In the genomic region with DNA sequence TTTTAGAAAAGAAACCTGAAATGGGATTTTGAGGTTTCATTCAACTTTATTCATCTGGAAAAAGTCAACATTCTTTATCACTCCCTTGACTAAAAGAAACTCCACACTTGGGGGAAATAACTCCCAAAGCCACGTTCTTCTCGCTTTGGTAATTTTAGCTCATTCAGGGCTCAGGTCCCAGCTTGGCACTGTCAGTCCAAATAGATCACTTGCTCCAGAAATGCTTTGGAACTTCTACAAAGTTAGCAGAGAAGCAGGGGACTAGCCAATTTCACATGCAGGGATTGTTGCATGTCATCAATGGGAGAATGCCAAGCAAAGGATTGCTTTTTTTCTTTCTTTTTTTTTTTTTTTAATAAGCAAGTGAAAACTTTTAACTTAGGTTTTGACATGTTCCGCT, we compare ENCODE assay signal across 17 mouse cellular contexts. TPM values are rescaled to one million over a fixed set of nuclear protein-coding genes. Genes with fewer than 3 reads are reported as not detected.
DNase-seq lines count a peak whose midpoint lies in the region; ATAC-seq and TF ChIP-seq lines count a peak whose summit lies in the region.
"Had no signal": no experiment of that assay in that cellular context is flagged by ENCODE, and none has a peak within 500 bp of the region (broad histone marks: within the 10 kb centered on the region; RNA-seq: fewer than 3 reads in every experiment).

No protein-coding gene starts in this region.

- no peak for TF ChIP-seq POLR2A in lung, adult 2 months (IDR thresholded peaks at IDR 0.05; ENCODE audit: borderline replicate concordance, extremely low read depth, low read depth, low read length)

- no peaks in the 10 kb centered on the region for H3K9me3 ChIP-seq in forebrain, postnatal 0 days (ENCODE audit: low read length)
- H3K9me3 ChIP-seq in forebrain, embryonic 10.5 days: no peaks in the 10 kb centered on the region
- no peaks in the 10 kb centered on the region for H3K9me3 ChIP-seq in lung, embryonic 14.5 days (ENCODE audit: low read depth, low read length)
- H3K9me3 ChIP-seq: embryonic facial prominence, embryonic 12.5 days; midbrain, embryonic 15.5 days had no signal

- peaks cover 5% of the 10 kb centered on the region; the same call in 1 of the 2 replicates for H3K36me3 ChIP-seq in forebrain, postnatal 0 days (ENCODE audit: insufficient read depth)
- H3K36me3 ChIP-seq in forebrain, embryonic 10.5 days (replicated peaks): peaks cover 43% of the 10 kb centered on the region
- H3K36me3 ChIP-seq in lung, embryonic 14.5 days (ENCODE audit: insufficient read depth): peaks cover 22% of the 10 kb centered on the region; the same call in 1 of the 2 replicates

- no peak for ATAC-seq in forebrain, postnatal 0 days
- no peak for ATAC-seq in lung, embryonic 14.5 days (ENCODE audit: insufficient read depth)
- ATAC-seq: midbrain, embryonic 15.5 days had no signal

- no peak overlapping the region for H3K4me3 ChIP-seq in forebrain, postnatal 0 days (ENCODE audit: low read depth, low read length)
- H3K4me3 ChIP-seq in forebrain, embryonic 10.5 days: no peak overlapping the region
- no peak overlapping the region for H3K4me3 ChIP-seq in lung, embryonic 14.5 days (ENCODE audit: low read depth, low read length)
- H3K4me3 ChIP-seq in lung, adult 2 months (replicated peaks; ENCODE audit: extremely low read depth, low read depth, low read length): no peak overlapping the region
- H3K4me3 ChIP-seq: embryonic facial prominence, embryonic 12.5 days; midbrain, embryonic 15.5 days had no signal

- H3K27me3 ChIP-seq in forebrain, postnatal 0 days (ENCODE audit: insufficient read depth, low read length): no peaks in the 10 kb centered on the region
- H3K27me3 ChIP-seq in forebrain, embryonic 10.5 days (ENCODE audit: poor library complexity, severe bottlenecking): no peaks in the 10 kb centered on the region
- no peaks in the 10 kb centered on the region for H3K27me3 ChIP-seq in lung, embryonic 14.5 days (ENCODE audit: insufficient read depth, low read length)
- H3K27me3 ChIP-seq: embryonic facial prominence, embryonic 12.5 days; midbrain, embryonic 15.5 days had no signal

- no peak overlapping the region for H3K4me2 ChIP-seq in forebrain, postnatal 0 days (ENCODE audit: low read depth)
- no peak overlapping the region for H3K4me2 ChIP-seq in lung, embryonic 14.5 days
- H3K4me2 ChIP-seq: embryonic facial prominence, embryonic 12.5 days; liver, embryonic 11.5 days; midbrain, embryonic 15.5 days had no signal

- no peak for TF ChIP-seq CTCF in forebrain, postnatal 0 days (IDR thresholded peaks at IDR 0.05; ENCODE audit: low read depth)
- no peak for TF ChIP-seq CTCF in lung, embryonic 14.5 days (IDR thresholded peaks at IDR 0.05; ENCODE audit: low read depth)
- TF ChIP-seq CTCF in lung, adult 2 months (IDR thresholded peaks at IDR 0.05; ENCODE audit: insufficient read depth, low read length): no peak

- no peak overlapping the region for H3K9ac ChIP-seq in forebrain, postnatal 0 days
- no peak overlapping the region for H3K9ac ChIP-seq in lung, embryonic 14.5 days
- H3K9ac ChIP-seq: embryonic facial prominence, embryonic 12.5 days; midbrain, embryonic 15.5 days had no signal

- 49% methylated on average over 3 of the region's 3 CpGs for WGBS in forebrain, postnatal 0 days
- 88% methylated on average over 3 of the region's 3 CpGs for WGBS in forebrain, embryonic 10.5 days
- WGBS in lung, embryonic 14.5 days: 83% methylated on average over 3 of the region's 3 CpGs
- WGBS in lung, adult 2 months: 71% methylated on average over 3 of the region's 3 CpGs

- H3K27ac ChIP-seq in forebrain, postnatal 0 days (ENCODE audit: low read depth, low read length): no peak overlapping the region
- no peak overlapping the region for H3K27ac ChIP-seq in forebrain, embryonic 10.5 days
- H3K27ac ChIP-seq in lung, embryonic 14.5 days (ENCODE audit: low read depth): no peak overlapping the region
- H3K27ac ChIP-seq: embryonic facial prominence, embryonic 12.5 days; midbrain, embryonic 15.5 days; stomach, postnatal 0 days had no signal

- H3K4me1 ChIP-seq in forebrain, postnatal 0 days (ENCODE audit: insufficient read depth): peaks cover 18% of the 10 kb centered on the region
- peaks cover 34% of the 10 kb centered on the region for H3K4me1 ChIP-seq in forebrain, embryonic 10.5 days
- H3K4me1 ChIP-seq in lung, embryonic 14.5 days (ENCODE audit: insufficient read depth): no peaks in the 10 kb centered on the region
- peaks cover 2% of the 10 kb centered on the region; the same call in 1 of the 2 replicates for H3K4me1 ChIP-seq in lung, adult 2 months (ENCODE audit: control insufficient read depth, insufficient read depth, low read length)

- peak; percentile 63 for DNase-seq in forebrain, postnatal 0 days
- DNase-seq in forebrain, embryonic 10.5 days (ENCODE audit: extremely low spot score, low spot score): no peak
- peak; percentile 24 for DNase-seq in lung, embryonic 14.5 days
- no peak for DNase-seq in lung, adult 2 months
- DNase-seq in gastrocnemius, adult 8-10 months (ENCODE audit: low spot score in 2 of 2): peak; percentile 8 to 25
- DNase-seq in lung, postnatal 36 days: peak; percentile 21
- no peak for DNase-seq in thymus, postnatal 36 days
- no peak for DNase-seq in c-Kit-positive CD71-positive TER-119-positive erythroid progenitor cells, embryonic 14.5 days (ENCODE audit: low spot score)
- DNase-seq: cerebellum, adult 11-12 months; cerebellum, postnatal 36 days; kidney, postnatal 10 days; layer of hippocampus, adult 9-11 months; thymus, postnatal 25 days had no signal

RNA-seq across cellular contexts. Expression of gene Bend5, which starts 5.2 kb away (rescaled TPM):
- total RNA-seq in forebrain, postnatal 0 days (2014; rRNA removed): 50.2 and 51.1 TPM in 2 replicates
- 65.2 and 74.7 TPM in 2 replicates for polyA plus RNA-seq in forebrain, postnatal 0 days (2015; fragmentation: Nextera tagmentation; extraction: Ambion mirVana)
- polyA plus RNA-seq in forebrain, embryonic 10.5 days (2016; fragmentation: Nextera tagmentation; extraction: Ambion mirVana): 23.0 and 25.6 TPM in 2 replicates
- 21.8 and 22.3 TPM in 2 replicates for polyA plus RNA-seq in lung, embryonic 14.5 days (2014; fragmentation: Nextera tagmentation; extraction: Ambion mirVana)
- 4.0 and 5.2 TPM in 2 replicates for polyA plus RNA-seq in lung, adult 2 months (2012; rRNA removed)
- total RNA-seq in gastrocnemius, adult 8-10 months (2022): under 1 TPM; 0.22 to 0.92 (median 0.37) TPM

Comparison
In these comparisons a context has a peak if more than half of its experiments do, and no peak if none do; other contexts are left out.
1. DNase-seq: peak in forebrain, postnatal 0 days (single experiment), lung, embryonic 14.5 days (single experiment), gastrocnemius, adult 8-10 months (2 of 2) and lung, postnatal 36 days (single experiment); none in forebrain, embryonic 10.5 days (single experiment), lung, adult 2 months (single experiment), thymus, postnatal 36 days (0 of 2) and c-Kit-positive CD71-positive TER-119-positive erythroid progenitor cells, embryonic 14.5 days (single experiment).